19 mouse cellular contexts compared by ENCODE assay signal in genomic region chr3:93596632-93597031, GRCm38 (mm10). TPM values are rescaled to one million over a fixed set of nuclear protein-coding genes. Genes with fewer than 3 reads are reported as not detected.
DNase-seq lines count a peak whose midpoint lies in the region; ATAC-seq and TF ChIP-seq lines count a peak whose summit lies in the region.
"Had no signal": no experiment of that assay in that cellular context is flagged by ENCODE, and none has a peak within 500 bp of the region (broad histone marks: within the 10 kb centered on the region; RNA-seq: fewer than 3 reads in every experiment).

No protein-coding gene starts in this region.

- no peak overlapping the region for H3K9ac ChIP-seq in kidney, embryonic 15.5 days
- H3K9ac ChIP-seq in CH12.LX (ENCODE audit: insufficient read depth, low read depth), result peak overlapping the region; percentile 12; the same call in 1 of the 2 replicates
- H3K9ac ChIP-seq in hindbrain, embryonic 14.5 days, result no peak overlapping the region
- H3K9ac ChIP-seq: neural tube, embryonic 12.5 days had no signal

- no peak for TF ChIP-seq POLR2A in CH12.LX (IDR thresholded peaks at IDR 0.05; ENCODE audit: low read depth, low read length)

- no peak overlapping the region for H3K4me3 ChIP-seq in kidney, embryonic 15.5 days (replicated peaks)
- no peak overlapping the region for H3K4me3 ChIP-seq in CH12.LX (replicated peaks in 1 of 3; ENCODE audit: low read depth in 2 of 3, low read length in 2 of 3, poor library complexity in 1 of 3)
- no peak overlapping the region for H3K4me3 ChIP-seq in macrophage (ENCODE audit: inconsistent target)
- no peak overlapping the region for H3K4me3 ChIP-seq in hindbrain, embryonic 14.5 days (replicated peaks; ENCODE audit: low read length)
- H3K4me3 ChIP-seq: left cerebral cortex, adult 2 months; neural tube, embryonic 12.5 days had no signal

- TF ChIP-seq CTCF in CH12.LX (conservative IDR thresholded peaks at IDR 0.05 in 1 of 2, IDR thresholded peaks at IDR 0.05 in 1 of 2; ENCODE audit: low read depth in 2 of 2, low read length in 2 of 2), result no peak

- WGBS in kidney, embryonic 15.5 days, result 70% methylated on average over 1 of the region's 1 CpGs
- 88% methylated on average over 1 of the region's 1 CpGs for WGBS in macrophage (ENCODE audit: missing documents)
- WGBS in hindbrain, embryonic 14.5 days, result 83% methylated on average over 1 of the region's 1 CpGs

- TF ChIP-seq RAD21 in CH12.LX (IDR thresholded peaks at IDR 0.05; ENCODE audit: low read depth, low read length), result no peak

- peak; percentile 4; the same call in 1 of the 2 replicates for ATAC-seq in kidney, embryonic 15.5 days (replicated peaks; ENCODE audit: low FRiP score)
- no peak for ATAC-seq in hindbrain, embryonic 14.5 days (ENCODE audit: low FRiP score)
- ATAC-seq: midbrain, embryonic 16.5 days had no signal

- H3K4me2 ChIP-seq in kidney, embryonic 15.5 days, result 0 out of 2 replicates have a peak overlapping the region, but pooled peaks have one; percentile 10
- peak overlapping the region; percentile 57; the same call in 1 of the 2 replicates for H3K4me2 ChIP-seq in CH12.LX (ENCODE audit: insufficient read depth, low read depth, poor library complexity, severe bottlenecking)
- H3K4me2 ChIP-seq in hindbrain, embryonic 14.5 days (replicated peaks), result no peak overlapping the region
- H3K4me2 ChIP-seq: neural tube, embryonic 12.5 days had no signal

- H3K4me1 ChIP-seq in kidney, embryonic 15.5 days, result peaks cover 29% of the 10 kb centered on the region
- peaks cover 13 to 56% of the 10 kb centered on the region in 2 experiments for H3K4me1 ChIP-seq in CH12.LX (ENCODE audit: control insufficient read depth in 1 of 2, insufficient read depth in 2 of 2)
- no peaks in the 10 kb centered on the region for H3K4me1 ChIP-seq in hindbrain, embryonic 14.5 days (replicated peaks; ENCODE audit: control insufficient read depth, insufficient read depth, low read length)

- DNase-seq in heart, adult 11 months, result peak; percentile 89
- DNase-seq in heart, postnatal 4 days, result no peak
- no peak for DNase-seq in kidney, adult 11 months
- no peak for DNase-seq in CH12.LX (ENCODE audit: extremely low read depth)
- no peak for DNase-seq in frontal cortex, postnatal 36 days (ENCODE audit: low spot score in 2 of 2)
- no peak for DNase-seq in hindbrain, embryonic 14.5 days (ENCODE audit: low spot score)
- DNase-seq: cerebellum, adult 9-11 months; spleen, adult 18-20 months had no signal

- H3K79me2 ChIP-seq in CH12.LX (replicated peaks; ENCODE audit: control insufficient read depth, extremely low read depth, insufficient read depth, poor library complexity, severe bottlenecking) (no peaks in the 10 kb centered on the region), macrophage (ENCODE audit: inconsistent target) (no peaks in the 10 kb centered on the region)

- H3K36me3 ChIP-seq in kidney, embryonic 15.5 days, result no peaks in the 10 kb centered on the region
- no peaks in the 10 kb centered on the region for H3K36me3 ChIP-seq in CH12.LX (replicated peaks in 1 of 2; ENCODE audit: control insufficient read depth in 1 of 2, insufficient read depth in 1 of 2, low read length in 1 of 2)
- no peaks in the 10 kb centered on the region for H3K36me3 ChIP-seq in macrophage (ENCODE audit: inconsistent target)
- no peaks in the 10 kb centered on the region for H3K36me3 ChIP-seq in hindbrain, embryonic 14.5 days (replicated peaks; ENCODE audit: control insufficient read depth, insufficient read depth)
- H3K36me3 ChIP-seq: neural tube, embryonic 12.5 days had no signal

- H3K9me3 ChIP-seq in kidney, embryonic 15.5 days (replicated peaks), result no peaks in the 10 kb centered on the region
- peaks cover 6% of the 10 kb centered on the region for H3K9me3 ChIP-seq in CH12.LX (replicated peaks; ENCODE audit: low read length)
- H3K9me3 ChIP-seq in hindbrain, embryonic 14.5 days (ENCODE audit: control insufficient read depth, low read length), result no peaks in the 10 kb centered on the region
- H3K9me3 ChIP-seq: neural tube, embryonic 12.5 days had no signal

- no peak for TF ChIP-seq EP300 in CH12.LX (IDR thresholded peaks at IDR 0.05; ENCODE audit: low read length)

- no peaks in the 10 kb centered on the region for H3K27me3 ChIP-seq in kidney, embryonic 15.5 days
- H3K27me3 ChIP-seq in CH12.LX (replicated peaks), result no peaks in the 10 kb centered on the region
- H3K27me3 ChIP-seq in hindbrain, embryonic 14.5 days (ENCODE audit: control insufficient read depth, insufficient read depth, low read length), result no peaks in the 10 kb centered on the region

- dilution Hi-C loops in CH12.LX (cut with MboI; ENCODE audit: extremely low pct_ligation_motif_present, extremely low pct_unique_long_range_greater_than_20kb, low sequenced_read_pairs), result no loop called here

- peak overlapping the region; percentile 96 for H3K27ac ChIP-seq in kidney, embryonic 15.5 days
- H3K27ac ChIP-seq in CH12.LX (ENCODE audit: insufficient read depth, low read depth) (no peak overlapping the region; the same call in 1 of the 2 replicates), macrophage (peak overlapping the region; percentile 30)
- H3K27ac ChIP-seq in hindbrain, embryonic 14.5 days, result no peak overlapping the region
- H3K27ac ChIP-seq: left cerebral cortex, adult 2 months; neural tube, embryonic 12.5 days had no signal

- in situ Hi-C loops in CH12.LX (cut with MboI; ENCODE audit: low pct_ligation_motif_present, low pct_unique_long_range_greater_than_20kb, low sequenced_read_pairs), result no loop called here

TF ChIP-seq in CH12.LX, 34 proteins besides CTCF, POLR2A, EP300 and RAD21:
- TF ChIP-seq MXI1 (IDR thresholded peaks at IDR 0.05; ENCODE audit: low read depth, low read length), result no peak; the same call in 1 of the 2 replicates
- no peak for TF ChIP-seq USF1 (IDR thresholded peaks at IDR 0.05; ENCODE audit: low read depth, low read length)
- TF ChIP-seq CHD1 (IDR thresholded peaks at IDR 0.05; ENCODE audit: low read depth, low read length), result no peak
- TF ChIP-seq E2F4 (IDR thresholded peaks at IDR 0.05; ENCODE audit: insufficient replicate concordance, low read depth, low read length), result no peak
- no peak for TF ChIP-seq HCFC1 (IDR thresholded peaks at IDR 0.05; ENCODE audit: low read depth, low read length)
- no peak for TF ChIP-seq MAX (IDR thresholded peaks at IDR 0.05; ENCODE audit: low read length)
- no peak for TF ChIP-seq JUND (conservative IDR thresholded peaks at IDR 0.05; ENCODE audit: low read depth, low read length)
- TF ChIP-seq CHD2 (IDR thresholded peaks at IDR 0.05; ENCODE audit: low read length), result no peak
- no peak for TF ChIP-seq RCOR1 (conservative IDR thresholded peaks at IDR 0.05; ENCODE audit: low read depth, low read length)
- no peak for TF ChIP-seq MAZ (IDR thresholded peaks at IDR 0.05; ENCODE audit: low read depth, low read length)
- TF ChIP-seq ELF1 (IDR thresholded peaks at IDR 0.05; ENCODE audit: low read depth, low read length), result no peak

RNA-seq across cellular contexts. Expression of gene S100a10, which starts 41.8 kb away (rescaled TPM):
- total RNA-seq in heart, postnatal 4 days (2021), result 100 to 1,000 TPM; 174 to 179 TPM
- 516 and 533 TPM in 2 replicates for polyA plus RNA-seq in kidney, embryonic 15.5 days (2015; fragmentation: Nextera tagmentation; extraction: Ambion mirVana)
- total RNA-seq in CH12.LX (2012; rRNA removed) (352 and 369 TPM in 2 replicates), CH12.LX (2014; rRNA removed) (429 and 518 TPM in 2 replicates)
- polyA plus RNA-seq in CH12.LX (2012; ENCODE audit: insufficient read length, low read depth) (213 and 259 TPM in 2 replicates), macrophage (2018) (266 to 423 TPM (median 285 TPM) in 3 replicates)
- 100 to 1,000 TPM in 5 of 26 experiments, 10 to 100 TPM in 17, 1 to 10 TPM in 4; 7.1 to 350 (median 34.6) TPM for total RNA-seq in macrophage (2018; cell fraction: chromatin; rRNA removed)
- 100 to 1,000 TPM; 121 to 615 (median 284) TPM for total RNA-seq in macrophage (2018; cell fraction: cytosol; rRNA removed)
- 100 to 1,000 TPM in 9 of 26 experiments, 10 to 100 TPM in 17; 22.9 to 214 (median 67.5) TPM for total RNA-seq in macrophage (2018; cell fraction: nucleus; rRNA removed)
- 172 and 201 TPM in 2 replicates for polyA plus RNA-seq in hindbrain, embryonic 14.5 days (2014; fragmentation: Nextera tagmentation; extraction: Ambion mirVana)

RNA-seq across cellular contexts. Expression of gene Tdpoz2, which starts 55.9 kb away (rescaled TPM):
- total RNA-seq in heart, postnatal 4 days (2021), result not detected
- polyA plus RNA-seq in kidney, embryonic 15.5 days (2015; fragmentation: Nextera tagmentation; extraction: Ambion mirVana), result not detected in 2 replicates
- total RNA-seq in CH12.LX (2012; rRNA removed), result not detected in 2 replicates
- total RNA-seq in CH12.LX (2014; rRNA removed), result not detected in 2 replicates
- not detected in 2 replicates for polyA plus RNA-seq in CH12.LX (2012; ENCODE audit: insufficient read length, low read depth)
- total RNA-seq in macrophage (2018; cell fraction: chromatin; rRNA removed), result not detected
- total RNA-seq in macrophage (2018; cell fraction: cytosol; rRNA removed), result not detected
- not detected for total RNA-seq in macrophage (2018; cell fraction: nucleus; rRNA removed)
- not detected in 3 replicates for polyA plus RNA-seq in macrophage (2018)
- polyA plus RNA-seq in hindbrain, embryonic 14.5 days (2014; fragmentation: Nextera tagmentation; extraction: Ambion mirVana), result not detected in 2 replicates
- total RNA-seq: adrenal gland, adult 8-10 months; ES-E14; left cerebral cortex, adult 2 months; liver, adult 2 months; megakaryocyte progenitor cell, adult 5-6 weeks had no signal
- polyA plus RNA-seq: gonadal fat pad, adult 2 months; hindbrain, embryonic 16.5 days; liver, adult 2 months; midbrain, embryonic 16.5 days; neural tube, embryonic 12.5 days had no signal

Comparison
In these comparisons a context has a peak if more than half of its experiments do, and no peak if none do; other contexts are left out.
1. H3K27ac ChIP-seq: peak in kidney, embryonic 15.5 days (single experiment) and macrophage (single experiment); none in CH12.LX (single experiment) and hindbrain, embryonic 14.5 days (single experiment).